Mouse (Mus musculus): Measurements from ENCODE around the gene Grin2a.

The Grin2a gene

DNA sequence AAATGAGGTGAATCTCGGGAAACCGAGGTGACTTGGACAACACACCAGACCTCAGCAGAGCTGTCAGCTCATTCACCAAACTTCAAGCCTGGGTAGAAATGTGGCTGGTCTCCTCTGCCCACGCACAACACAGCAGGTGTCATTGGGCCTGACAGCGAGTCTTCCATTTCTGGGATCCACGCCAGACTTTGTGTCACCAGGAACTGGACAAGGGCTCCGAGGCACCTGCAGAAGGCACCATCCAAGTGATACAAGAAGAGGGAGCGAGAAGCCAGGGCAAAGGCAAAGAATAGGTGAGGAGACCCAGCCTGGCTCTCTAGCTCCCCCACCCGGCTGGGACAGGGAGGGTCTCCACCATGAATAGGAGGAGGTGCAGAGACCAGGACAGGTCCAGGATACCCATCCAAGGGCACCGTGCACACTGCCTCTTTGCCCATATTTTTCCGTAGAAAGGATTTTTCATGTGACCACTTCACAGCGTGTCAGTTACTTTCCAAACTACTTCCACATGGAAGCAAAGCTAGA lies 244.3 kb downstream of the Grin2a start:
- DNase-seq (ENCODE audit: low read depth), result no peak

DNA sequence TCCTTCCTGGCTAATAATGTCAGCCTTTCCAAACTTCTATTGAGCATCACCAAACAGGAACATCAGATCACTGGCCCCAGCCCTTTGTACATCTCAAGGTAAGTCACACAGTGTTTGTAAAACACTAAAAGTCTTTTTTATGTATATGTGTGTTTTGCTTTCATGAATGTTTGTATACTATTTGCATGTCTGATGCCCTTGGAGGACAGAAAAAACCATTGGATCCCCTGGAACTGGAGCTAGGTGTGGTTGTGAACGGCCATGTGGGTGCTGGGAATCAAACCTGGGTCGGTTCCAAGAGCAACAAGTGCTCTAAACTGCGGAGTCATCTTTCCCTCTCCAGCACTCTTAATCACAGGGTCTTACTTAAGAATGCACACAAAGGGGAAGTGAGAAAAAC lies 245.7 kb downstream of the Grin2a start:
- no peak for DNase-seq (ENCODE audit: low read depth)

DNA sequence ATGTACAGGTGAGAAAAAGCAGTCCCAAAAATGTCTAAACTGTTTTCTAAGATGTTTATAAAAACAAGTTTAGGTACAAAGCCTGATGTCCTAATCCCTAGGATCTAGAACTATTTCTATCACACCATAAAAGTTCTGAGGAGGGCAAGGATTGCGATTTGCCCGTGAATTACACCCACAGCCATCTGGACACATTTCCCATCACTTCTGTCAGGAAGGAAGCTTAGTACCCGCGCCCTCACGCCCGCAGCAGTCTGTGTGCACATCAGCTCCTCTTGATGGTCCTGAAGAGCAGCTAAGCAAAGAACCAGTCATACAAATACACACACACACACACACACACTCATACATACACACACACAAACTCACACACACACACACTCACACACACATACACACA lies 252.9 kb downstream of the Grin2a start:
- DNase-seq (ENCODE audit: low read depth), result no peak

DNA sequence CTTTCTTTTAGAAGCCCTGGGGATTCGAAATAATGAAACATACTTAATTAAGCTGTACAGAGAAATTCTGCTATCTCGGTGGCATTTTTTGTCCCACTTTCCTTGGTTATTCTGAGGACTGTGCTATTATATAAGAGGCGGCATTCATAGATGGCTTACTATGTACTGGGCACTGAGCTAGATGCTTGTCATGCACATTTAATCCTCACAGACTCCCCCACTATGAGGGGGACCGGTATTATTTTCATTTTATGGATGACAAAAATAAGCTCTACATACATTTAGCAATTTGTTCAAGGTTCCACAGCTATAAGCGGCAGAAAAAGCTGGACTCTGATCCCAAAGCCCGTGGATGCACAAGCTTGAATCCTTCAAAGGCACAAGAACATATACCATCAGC lies 256.7 kb downstream of the Grin2a start:
- DNase-seq (ENCODE audit: low read depth), result no peak

DNA sequence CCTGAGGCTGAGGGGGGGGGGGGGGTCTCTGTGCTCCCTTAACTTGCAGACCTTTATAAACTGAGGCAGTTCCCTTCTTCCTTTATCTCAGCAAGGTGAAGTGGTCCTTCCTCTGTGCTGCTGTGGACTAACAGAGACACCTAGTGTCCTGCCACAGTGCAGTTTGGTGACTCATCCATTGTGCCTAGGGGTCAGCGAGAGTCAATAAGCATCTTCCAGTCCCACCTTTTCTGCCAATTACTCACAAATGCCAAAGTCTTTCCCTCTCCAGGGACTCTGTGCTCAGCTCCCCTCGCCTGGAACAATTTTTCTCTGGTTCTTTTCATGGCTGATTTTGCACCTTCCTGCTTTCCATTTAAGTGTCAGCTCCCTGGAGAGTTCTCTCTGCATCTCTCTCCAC lies 258.2 kb downstream of the Grin2a start:
- no peak for DNase-seq (ENCODE audit: low read depth)

DNA sequence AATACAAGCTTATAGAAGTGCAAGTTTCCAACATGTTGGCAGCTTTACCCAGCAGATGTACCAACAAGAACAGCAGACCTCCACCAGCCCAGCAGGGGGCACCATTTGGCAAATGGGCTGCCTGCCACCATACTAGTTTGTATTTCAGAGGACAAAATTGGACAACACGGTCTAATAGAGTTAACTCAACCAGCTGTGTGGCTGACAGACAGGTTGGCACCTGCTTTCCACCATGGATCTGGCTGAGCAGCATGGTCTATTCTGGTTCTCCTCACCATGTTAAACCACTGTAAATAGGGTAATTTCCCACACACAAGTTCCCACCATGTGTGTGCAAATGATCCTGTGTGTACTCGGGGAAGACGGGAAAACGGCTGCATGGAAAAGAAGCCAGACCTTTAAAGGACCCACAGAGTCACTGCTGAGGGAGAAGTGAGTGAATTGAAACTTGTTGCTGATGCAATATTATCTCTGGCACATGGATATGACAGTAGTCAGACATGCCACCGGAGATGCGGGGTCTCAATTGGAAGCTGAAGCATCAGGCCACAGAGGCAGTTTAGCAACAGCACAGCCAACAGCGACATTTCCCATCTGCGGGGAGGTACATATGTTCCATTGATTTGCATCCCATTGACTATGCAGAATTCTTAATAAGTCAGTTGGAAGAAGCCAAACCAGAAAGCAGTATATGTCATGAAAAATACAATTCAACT lies 259.8 kb downstream of the Grin2a start:
- no peak for DNase-seq (ENCODE audit: low read depth)

DNA sequence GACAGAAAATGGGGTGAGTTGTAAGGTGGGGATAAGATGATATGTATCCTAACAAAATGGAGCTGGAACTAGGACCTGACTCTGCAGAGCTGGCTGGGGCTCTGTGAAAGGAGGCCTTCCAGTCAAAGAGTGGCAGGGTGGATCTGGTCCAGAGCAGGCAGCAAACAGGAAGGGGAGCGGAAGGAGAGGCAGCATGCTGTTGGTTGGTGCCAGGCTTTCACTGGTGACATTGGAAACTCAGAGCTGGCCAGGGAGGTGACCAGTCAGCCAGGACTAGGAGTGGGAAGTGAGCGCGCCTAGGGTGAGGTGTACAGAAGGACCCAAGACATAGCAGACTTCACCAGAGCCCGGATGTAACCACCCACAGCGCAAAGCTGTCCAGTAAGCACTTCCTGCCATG lies 267.8 kb downstream of the Grin2a start:
- no peak for DNase-seq (ENCODE audit: low read depth)

DNA sequence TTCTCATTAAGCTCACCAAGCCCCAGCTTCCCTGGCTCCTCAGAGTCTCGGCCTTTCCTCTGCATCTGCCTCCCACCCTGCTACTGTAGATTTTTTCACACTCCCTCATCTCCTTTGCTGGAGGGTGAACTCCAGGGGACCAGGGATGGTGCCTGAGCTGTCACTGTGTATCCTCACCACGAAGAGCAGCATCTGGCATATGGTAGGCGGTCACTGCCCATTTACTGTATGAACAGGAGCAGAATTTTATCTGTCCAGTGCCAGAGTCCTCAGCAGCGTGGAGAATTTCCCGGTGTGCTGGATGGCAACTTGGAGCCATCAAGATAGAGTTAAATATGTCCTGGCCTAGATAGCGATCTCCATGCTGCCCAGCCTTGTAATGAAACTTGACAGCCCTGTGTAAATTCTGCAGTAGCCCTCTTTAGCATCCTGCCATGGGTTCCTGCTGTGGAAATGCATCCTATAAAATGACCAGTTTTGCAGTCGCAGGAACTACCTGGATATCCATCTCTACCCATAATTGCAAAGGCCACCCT lies 269.7 kb downstream of the Grin2a start:
- DNase-seq (ENCODE audit: low read depth), result no peak

DNA sequence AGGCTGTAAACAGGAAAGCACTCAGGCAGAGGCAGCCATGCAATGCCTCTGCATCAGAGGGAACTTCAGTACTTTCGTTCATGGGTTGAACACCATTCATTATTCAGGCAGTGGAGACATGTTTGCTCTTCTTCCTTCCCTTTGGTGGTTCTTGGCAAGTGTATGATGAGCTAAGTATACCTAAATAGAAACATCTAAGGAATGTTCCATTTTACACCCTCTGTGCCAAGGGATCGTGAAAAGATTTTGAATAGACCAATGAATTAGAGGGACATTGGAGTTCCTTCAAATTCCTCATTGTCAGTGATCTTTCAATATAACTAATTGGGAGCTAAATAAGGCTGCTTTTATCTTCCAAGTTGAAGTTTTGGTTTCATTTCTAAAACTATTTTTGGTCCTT lies 284.0 kb downstream of the Grin2a start:
- DNase-seq (ENCODE audit: low read depth), result no peak

DNA sequence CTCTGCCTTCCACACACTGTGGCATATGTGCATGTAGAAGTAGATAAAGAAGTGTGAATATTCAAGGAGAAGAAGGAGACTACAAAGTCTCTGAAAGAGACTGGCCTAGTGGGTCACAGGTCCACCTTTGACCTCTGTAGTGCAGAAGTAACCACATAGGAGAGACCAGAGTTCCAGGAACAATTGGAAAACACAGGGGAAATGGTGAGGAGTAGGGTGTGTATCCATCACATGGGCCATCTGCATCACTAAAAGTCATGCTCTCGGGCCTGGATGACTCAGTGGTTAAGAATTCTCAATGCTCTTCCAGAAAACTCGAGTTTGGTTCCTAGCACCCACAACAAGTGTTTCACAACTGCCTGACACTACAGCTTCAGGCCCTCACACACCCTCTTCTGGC lies 285.4 kb downstream of the Grin2a start:
- no peak for DNase-seq (ENCODE audit: low read depth)

DNA sequence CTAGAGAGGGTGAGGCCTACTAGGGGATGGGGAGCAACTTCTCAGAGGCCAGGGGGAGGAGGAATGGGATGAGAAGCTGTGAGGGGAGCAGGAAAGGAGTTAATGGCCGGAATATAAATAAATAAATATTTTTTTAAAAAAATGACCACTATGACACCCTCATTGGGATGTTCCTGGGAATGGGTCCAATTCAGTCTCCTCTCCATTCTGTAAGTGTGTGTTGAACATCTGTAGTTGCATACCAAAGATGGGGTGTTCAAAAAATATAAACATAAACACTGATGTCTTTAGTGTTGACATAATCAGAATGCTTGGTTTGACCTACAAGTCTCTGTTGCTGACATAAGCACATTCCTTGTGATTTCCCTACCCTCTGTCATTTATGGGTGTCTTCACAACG lies 298.2 kb downstream of the Grin2a start:
- no peak for DNase-seq (ENCODE audit: low read depth)

DNA sequence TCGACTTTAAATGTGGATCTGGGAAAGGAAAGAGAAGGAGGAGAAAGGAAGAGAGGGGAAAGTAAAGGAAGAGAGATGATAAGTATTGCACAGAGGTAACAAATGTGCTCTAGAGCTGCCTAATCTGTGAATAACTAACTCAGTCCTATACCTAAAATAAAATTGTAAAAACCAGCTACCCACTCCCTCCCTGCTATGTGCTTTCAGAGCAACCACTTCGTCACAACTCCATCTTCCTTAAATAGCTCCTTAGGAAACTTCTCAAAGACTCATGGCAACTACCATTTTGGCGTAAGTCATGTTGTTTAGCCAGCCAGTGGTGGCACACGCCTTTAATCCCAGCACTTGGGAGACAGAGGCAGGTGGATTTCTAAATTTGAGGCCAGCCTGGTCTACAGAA lies 301.3 kb downstream of the Grin2a start:
- DNase-seq (ENCODE audit: low read depth), result no peak

DNA sequence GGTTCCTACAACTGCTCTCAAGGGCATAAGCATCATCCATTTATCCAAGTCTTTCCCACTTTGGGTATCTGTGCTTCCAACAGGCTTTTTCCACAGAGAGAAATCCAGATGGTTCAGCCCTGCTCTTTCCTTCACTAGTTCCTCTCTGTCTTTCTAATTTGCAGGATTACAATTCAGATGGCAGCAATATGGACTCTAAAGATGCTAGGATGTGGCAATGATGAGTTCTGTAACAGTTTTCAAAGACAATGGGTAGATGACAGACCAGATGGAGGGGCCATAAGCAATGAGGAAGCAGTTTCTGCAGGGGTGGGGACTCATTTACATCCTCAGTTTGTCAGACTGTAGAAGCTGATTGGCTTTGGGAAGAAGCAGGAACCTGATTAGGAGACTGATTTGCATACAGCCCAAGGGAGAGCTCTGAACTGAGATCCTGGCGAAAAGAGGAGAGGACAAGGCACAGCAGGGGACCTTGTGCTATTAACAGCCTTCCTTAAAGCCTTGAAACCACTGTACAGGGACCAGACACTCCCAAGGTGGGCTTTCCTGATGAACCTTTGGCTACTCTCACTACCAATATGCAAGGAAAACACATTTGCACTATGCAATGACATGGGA lies 306.7 kb downstream of the Grin2a start:
- DNase-seq (ENCODE audit: low read depth), result no peak

DNA sequence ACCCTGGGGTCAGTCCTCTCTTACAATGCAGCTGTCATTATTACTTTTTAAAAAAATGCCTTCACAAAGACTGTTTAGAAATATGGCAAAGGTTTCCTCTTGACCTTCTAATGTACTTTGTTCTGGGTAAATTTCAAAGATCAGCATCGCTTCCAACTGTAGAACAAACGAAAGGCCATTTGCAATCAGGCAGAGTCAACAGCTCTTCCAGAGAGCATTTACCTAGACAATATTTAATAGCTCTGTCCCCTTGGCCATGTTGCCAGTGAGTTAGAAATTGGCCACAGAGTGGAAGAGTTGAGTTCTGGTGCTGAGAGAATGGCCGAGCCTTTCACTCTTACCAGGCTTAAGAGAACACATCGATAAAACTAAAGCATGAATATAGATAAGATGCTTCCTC lies 314.8 kb downstream of the Grin2a start:
- DNase-seq (ENCODE audit: low read depth), result no peak

DNA sequence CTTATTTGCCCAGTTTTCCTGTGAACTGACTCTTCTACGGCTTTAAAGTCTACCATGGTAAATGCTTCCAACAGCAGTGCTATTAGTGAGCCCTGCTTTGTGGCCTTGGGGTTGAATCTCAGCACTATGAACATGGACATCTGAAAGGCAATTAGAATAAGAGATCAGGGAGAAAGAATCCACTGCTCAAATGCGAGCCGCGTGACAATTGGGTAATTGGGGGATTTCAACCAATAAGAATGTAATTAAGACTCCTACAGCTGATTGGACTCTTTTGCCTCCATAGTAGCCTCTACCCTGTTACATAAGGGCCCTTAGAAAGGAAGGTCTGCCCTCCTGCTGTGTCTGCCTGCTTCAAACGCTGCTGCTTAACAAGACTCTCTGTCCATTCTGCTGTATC lies 315.4 kb downstream of the Grin2a start:
- no peak for DNase-seq (ENCODE audit: low read depth)

DNA sequence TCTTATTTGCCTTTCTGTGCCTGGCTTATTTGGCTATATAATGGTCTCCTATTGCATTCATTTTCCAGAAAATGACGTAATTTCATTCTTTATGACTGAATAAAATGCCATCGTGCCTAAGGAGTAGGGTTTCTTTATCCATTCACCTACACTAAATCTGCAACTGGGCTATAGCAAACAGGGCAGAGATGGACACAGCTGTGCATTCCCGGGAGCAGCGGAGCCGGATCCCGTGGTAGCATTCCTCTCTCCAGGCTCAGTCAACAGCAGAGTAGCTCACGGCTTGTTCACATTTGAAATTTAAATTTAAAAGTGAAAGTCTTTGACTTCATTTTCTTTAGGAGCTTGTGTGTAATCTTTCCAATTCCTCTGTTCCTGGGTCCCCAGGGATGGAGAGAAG lies 316.6 kb downstream of the Grin2a start:
- DNase-seq (ENCODE audit: low read depth), result no peak

DNA sequence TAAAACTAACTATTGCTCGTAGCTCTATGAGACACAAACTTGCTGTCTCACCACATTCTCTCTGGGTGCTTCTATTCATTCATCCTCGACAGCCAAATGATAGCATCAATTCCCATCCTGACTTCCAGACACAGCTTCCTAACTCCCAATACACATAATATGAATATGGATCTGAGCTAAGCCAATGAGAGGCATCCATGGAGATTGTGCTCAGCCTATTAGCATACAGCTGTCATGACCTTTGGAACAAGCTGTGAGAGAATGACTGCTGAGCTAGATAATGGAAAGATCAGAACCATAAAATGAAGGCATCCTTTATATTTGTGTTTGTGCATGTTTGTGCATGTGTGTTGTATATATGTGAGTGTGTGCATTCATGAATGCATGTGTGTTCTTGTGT lies 323.0 kb downstream of the Grin2a start:
- no peak for DNase-seq (ENCODE audit: low read depth)

DNA sequence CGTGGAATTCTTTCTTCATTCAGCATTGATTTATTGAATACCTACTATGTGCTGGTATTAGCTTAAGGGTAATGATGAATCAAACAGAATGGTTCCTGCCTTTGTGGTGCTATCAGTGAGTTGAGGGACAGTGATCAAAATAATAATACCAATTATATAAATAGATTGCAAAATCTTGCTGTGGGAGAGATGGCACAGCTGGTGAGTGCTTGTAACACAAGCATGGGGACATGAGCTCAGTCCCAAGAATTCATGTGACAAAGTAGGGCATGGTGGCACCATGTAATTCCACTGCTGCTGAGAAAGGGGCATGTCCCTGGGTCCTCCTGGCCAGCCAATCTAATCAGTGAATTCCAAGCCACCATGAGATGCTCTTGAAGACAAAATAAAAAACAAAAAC lies 324.1 kb downstream of the Grin2a start:
- DNase-seq (ENCODE audit: low read depth), result no peak

DNA sequence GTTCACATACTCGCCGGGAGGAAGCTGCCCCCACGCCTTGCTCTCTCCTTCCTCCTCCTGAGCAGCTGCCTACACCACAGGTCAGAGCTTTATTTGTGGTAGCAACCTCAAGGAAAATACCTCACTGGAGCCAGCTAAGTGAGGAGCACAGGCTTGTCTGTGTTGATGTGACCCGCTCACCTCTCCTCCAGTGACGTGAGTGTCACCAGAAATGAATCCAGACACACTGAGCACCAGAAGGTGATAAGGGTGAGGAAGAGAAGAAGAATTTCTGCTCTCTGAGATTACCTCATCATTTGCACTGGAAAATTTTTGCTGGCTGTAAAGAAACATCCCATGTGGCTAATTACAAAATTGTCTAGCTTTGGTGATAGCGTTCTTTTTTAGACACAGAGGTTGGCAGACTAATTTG lies 324.6 kb downstream of the Grin2a start:
- DNase-seq (ENCODE audit: low read depth), result no peak

DNA sequence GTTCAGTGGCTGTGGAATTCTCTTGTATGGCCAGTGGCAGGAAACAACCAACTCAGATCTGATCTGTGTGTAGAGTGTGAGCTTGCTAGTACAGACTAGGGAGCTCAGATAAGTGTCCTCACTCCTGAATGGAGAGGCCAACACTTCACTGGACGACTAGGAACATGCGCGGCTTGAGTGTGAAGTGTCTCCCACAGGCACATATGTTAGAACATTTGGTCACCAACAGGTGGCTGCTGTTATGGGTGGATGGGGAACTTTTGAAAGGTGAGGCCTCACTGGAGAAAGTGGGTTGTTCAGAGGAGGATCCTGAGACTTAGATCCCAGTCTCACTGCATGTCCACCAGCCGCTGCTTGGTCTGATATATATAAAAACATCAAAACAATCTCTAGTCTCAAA lies 329.5 kb downstream of the Grin2a start:
- no peak for DNase-seq (ENCODE audit: low read depth)

DNA sequence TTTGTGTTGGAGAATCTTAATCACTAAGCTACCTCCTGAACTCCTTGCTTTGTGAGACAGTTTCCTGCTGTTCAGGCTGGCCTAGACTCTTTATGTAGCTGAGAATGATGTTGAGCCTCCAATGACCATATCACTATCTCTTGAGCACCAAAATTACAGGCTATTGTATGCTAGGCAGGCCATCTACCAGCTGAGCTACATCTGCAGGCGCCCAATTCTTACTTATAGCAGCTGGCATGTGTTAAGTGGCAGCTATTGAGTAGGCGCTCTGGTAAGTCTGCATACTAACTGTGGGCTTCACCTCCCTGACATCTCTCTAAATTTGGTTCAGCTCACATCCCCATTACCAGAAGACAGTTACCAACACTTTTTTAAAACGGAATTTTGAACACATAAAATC lies 331.3 kb downstream of the Grin2a start:
- no peak for DNase-seq (ENCODE audit: low read depth)

DNA sequence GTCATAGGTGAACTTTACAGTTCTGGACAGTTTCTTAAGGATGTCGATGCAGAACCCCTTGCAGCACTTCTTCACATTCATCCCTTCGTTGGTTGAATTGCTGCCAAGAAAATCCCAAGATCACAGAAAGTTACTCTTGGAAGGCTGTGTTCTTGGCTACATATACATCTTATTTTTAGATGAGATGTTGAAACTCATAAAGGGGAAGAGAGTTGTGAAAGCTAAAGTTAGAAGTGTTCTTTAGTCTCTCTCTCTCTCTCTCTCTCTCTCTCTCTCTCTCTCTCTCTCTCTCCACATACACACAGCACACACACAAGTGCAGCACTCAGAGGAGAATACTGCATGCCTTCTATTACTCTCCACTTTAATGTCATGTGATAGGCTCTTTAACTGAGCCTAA lies 331.9 kb downstream of the Grin2a start:
- no peak for DNase-seq (ENCODE audit: low read depth)

DNA sequence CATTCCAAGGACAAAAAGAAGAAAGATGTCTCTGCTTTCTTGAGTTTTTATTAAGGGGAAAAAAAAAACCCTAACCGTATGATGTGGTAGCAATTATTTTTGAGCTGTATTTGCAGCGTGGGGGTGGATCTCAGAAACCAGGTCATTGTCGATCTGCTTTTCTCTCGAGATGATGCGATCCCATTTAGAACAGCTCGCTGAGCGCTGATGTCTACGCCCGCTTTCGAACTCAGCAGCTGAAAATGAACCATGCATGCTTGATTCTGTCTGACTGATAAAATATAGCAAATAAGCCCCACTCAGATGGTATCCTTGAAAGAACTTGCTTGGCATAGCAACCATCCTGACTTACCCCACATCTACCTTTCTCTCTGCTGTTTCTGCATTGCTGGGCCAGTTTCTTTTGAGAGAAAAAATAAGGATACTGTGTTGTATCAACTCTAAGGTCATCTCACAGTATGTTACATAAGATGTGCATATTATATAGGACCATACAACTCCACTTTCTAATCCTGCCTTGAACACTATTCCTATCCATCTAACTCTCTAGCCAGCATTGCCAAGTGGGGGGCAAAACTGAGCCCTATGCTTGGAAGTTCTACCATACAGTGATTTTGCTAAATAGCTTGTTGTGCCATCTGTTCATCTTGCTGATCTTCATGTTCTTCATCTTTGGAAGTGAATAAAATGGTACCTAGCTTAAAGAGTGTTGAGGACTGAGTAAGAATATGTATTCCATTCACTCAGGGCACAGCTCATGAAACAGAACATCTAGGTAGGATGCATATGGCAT lies 369.5 kb downstream of the Grin2a start:
- no peak for DNase-seq (ENCODE audit: low read depth)

Data from fibroblast of lung, adult 2 months (primary cell).